Mouse (Mus musculus): ENCODE data around the gene Skp1a.
"Not testable (repeated sequence)": the region's sequence is repeated elsewhere in the genome, so short reads cannot be mapped to it uniquely, and the experiment has no call there.

Gene Skp1a

DNA sequence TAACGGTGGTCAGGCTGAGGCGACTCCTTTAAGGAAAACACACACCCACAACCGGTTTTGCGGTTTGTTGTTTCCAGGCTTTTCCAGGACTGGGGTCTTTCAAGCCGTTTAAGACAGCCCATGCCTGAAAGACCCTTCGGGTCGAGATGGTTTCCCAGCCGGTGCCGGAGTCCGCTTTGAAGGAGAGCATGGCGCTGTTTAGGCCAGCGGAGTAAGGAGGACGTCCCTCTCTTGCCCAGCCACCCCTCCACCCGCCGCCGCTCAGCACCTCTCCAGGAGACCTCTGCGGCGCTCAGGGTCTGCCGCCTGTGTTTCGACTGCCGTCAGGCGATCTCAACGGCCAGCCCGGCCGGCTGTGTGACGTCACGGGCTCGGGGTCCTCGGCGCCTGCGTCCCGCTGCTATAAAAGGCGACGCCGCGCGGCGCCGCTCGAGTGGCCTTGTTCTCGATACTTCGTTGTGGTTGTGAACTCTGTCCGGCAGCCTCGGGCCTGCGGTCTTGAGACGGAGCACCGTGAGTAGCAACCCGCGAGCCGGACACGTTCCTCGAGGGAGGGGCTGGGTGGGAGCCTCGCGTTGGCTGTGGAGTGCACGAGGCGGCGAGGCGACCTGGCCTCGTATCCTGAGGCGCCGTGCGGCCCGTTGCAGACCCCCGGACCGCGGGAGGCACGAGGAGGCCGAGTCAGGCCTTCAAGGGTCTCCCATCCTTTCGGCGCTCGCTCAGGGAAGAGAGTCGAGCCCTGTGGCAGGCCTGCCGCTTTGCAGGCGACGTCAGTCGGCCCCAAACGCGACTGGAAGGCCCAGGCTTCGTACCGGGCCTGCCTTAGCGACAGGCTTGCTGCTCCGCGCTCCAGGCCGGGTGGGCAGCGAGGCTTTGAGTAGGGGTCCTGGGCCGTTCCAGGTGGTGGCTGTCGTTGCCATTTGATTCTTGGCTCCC, at the start of gene Skp1a:
TSS of gene Skp1a (plus strand) at position 390 of the 936 bp plus-strand sequence.
- DNase-seq, result peak; percentile 97 to 98

DNA sequence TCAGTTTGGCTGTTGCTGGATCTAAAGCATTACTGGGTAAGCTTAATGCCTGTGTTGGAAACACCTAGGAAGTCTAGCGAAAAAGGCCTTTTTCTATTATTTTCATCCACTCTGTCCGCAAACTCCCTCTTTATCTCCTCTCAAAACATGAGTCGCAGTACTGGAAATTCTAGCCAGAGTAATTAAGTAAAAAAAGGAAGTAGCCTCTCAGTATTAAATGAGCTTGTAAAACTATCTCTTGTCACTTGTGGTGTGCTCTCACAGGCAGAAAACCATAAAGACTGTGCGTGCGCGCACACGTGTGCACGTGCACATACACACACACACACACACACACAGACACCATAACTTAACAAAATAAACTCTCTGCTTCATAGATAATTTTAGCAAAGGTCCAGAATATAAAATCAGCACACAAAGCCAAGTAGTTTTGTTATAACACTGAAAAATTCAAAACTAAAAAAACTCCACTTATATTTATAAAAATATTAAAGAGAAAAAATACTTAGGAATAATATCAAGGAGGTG, 35.2 kb upstream of the Skp1a start:
- DNase-seq, result not testable (repeated sequence)

DNA sequence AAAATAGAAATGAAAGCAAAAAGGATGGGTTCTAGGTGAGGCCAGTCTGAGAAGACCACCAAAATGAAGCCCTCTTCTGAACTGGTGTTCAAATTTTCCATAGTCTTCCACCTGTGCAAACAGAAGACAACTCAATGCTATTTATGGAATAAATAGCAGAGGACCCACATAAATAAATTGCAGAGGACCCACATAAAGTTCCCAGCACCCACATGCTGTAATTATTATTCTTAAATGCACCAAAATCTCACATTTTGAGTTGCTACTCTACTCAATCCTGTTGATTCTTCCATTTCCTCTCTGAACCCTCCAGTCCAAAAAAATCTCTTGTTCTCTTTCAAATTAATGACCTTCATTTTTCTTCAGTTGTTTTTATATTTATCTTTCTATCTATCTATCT, 17.9 kb upstream of the Skp1a start, which contains the start of gene Olfr1371:
TSS of gene Olfr1371 (minus strand) at position 101 of the 400 bp plus-strand sequence.
- DNase-seq, result no peak

DNA sequence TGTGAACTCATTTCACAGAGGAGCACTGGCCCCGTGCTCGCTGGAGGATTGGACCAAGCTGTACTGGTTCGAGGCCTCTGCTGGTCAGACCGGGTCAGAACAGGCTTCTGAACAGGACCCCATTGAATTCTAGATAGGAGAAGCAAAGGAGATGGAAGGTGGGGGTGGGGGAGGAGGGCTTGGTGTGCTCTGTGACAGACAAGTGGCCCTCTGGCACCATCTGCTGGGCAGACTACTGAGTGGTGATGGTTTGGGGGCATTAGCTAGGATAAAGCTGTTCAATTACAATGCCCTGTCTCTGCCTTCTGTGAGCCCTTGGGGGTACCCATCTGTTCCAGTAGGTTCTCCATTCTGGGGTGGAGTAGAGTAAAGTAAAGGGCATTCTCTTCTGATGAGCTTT, 11.5 kb upstream of the Skp1a start:
- DNase-seq, result peak; percentile 91 to 93

DNA sequence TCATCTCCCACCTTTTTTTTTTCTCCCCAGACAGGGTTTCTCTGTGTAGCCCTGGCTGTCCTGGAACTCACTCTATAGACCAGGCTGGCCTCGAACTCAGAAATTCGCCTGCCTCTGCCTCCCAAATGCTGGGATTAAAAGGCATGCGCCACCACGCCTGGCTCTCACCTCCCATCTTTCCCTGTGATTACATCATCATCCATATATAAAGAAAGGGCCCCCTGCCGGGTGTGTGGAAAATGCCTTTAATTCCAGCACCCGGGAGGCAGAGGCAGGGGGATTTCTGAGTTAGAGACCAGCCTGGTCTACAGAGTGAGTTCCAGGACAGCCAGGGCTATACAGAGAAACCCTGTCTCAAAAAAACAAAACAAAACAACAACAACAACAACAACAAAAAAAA, 9.9 kb upstream of the Skp1a start:
- DNase-seq, result not testable (repeated sequence)

DNA sequence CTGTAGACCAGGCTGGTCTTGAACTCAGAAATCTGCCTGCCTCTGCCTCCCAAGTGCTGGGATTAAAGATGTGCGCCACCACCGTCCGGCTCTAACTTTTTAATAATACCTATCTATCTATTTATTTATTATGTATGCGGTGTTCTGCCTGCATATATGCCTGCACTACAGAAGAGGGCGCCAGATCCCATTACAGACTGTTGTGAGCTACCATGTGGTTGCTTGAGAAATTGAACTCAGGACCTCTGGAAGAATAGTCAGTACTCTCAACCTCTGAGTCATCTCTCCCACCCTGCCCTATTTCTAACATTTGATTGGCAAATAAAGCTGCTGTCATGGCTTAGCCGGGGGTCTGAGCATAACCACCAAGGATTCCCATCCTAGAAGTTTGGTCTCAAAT, 8.9 kb upstream of the Skp1a start:
- DNase-seq, result peak; percentile 11 to 28

DNA sequence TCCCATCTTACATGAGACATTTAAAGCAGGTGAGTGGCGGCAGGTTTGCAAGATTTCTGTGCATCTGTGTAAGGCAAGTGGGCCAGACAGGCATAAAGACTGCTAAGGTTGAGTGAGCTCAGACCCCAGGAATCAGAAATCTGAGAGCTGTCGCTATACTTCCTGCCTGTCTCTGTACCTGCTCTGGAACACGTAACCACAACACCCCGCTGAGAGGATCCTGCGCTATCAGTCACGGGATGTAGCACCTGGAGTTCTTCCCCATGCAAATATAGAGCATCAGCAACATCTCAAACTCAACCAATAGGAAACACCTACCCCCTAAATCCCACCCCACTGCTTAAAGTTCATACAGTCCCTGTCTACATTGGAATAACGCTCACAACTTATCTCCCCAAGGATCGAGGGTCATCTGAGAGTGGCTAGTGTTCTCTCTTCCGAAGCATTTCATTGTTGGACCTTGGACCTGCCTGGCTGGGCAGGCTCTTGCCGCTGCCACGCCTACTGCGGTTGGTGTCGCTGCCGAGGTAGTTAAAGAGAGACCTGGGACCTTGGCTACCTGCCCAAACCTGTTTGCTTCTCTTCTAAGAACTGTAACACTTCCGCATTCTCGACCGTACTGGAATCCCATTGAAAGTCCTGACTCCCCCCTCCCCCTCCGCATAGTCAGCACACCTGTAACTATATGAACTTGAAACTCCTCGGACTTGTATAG, 7.7 kb upstream of the Skp1a start:
- DNase-seq, result peak in 1 of 2 experiments; percentile 13

DNA sequence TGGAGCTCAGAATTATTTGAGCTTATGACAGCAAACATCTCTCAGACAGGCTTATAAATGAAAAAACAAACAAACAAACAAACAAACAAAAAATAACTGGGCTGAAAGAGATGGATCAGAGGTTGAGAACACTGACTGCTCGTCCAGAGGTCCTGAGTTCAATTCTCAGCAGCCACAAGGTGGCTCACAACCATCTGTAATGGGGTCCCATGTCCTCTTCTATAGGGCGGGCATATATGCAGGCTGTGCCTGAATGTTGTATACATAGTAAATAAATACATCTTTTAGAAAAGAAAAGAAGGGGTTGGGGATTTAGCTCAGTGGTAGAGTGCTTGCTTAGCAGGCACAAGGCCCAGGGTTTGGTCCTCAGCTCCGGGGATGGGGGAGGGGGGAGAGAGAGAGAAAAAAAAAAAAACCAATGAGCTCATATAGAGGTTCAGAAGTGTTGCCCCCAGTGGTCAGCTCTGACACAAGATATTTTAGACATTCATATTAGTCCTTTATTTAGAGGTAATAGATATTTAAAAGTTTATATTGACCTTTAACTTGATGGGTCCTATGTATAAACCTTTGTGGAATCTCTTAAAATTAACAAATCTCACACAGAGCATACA, 5.7 kb upstream of the Skp1a start:
- DNase-seq, result no peak

DNA sequence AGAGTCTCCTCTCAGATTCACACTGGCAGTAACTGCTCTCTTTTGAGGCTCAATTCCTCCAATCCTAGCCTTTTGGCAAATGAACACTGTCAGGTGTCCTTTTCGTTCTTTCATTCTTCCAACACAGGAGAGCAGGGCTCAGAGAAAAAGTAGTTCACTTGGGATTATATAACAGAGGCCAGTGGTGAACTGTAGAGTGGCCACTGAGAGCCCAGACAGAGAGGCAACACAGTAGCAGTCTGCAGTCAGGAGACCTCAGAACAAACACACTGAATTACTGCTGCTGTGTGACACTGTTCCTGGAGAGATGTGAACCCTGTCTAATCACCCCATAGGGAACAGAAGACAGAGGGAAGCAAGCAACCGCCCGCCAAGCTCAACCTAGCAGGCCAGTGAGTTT, 4.7 kb upstream of the Skp1a start:
- DNase-seq, result no peak

DNA sequence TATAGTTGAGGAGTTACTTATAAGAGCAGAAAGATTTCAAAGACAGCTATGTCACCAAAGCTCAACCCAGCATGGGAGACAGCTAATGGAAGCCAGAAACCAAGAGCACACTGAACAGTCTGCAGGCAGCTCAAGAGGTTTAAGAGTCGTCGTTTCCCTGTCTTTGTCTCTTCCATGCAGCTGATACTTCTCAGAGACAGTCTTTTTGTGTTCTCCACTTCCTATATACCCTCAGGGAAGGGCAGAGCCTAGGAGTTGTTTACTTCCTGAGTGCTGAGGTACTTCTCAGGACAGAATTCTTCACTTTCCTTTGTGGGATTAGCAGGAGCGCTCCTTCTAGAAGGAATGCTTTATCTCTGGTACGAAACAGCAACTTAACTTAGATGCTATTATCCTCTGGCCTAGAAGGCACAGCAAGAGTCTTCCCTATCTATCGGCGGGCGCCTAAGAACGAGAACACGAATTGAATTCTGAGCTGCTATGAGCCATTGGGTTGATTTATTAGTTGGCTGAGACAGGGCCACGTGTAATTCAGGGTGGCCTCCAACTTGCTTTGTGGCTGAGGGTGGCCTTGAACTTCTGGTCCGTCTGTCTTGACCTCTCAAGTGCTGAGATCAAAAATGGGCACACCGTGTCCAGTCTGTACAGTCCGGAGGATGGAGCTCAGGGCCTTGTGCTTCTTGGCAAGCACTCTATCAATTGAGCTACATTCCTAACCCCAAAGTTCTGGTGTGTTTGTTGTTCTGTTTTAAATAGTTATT, 4.1 kb upstream of the Skp1a start:
- DNase-seq, result no peak

DNA sequence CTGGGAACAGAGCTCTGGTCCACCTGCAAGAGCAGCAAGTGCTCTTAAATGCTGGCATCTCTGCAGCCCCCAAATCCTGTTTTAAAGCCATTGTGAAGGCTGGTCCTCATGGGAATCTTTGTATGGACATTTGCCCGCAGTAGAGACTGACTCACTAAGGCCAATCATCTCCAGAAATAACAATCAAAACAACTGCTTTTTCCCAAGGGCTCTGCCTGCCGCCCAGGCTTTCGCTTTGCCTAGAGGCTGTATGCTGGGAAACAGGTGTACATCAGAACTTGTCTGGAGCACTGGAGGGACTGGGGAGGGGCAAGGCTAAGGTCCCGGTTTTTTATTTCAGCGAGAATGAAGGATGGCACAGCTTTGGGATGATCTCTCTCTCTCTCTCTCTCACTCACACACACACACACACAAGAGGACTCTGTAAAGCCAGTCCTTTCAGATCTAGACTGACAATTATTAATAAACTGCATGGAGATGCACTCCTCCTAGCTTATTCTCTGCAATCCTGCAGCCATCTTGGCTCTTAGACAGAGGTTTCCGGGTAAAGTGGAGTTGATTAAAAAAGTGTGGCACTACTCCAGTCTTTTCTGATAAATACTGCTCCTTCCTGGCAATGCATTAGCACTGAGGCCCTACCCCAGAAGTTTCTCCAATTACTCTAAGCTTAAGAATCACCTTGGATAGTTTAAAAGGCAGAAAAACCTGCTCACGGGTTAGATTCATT, 2.9 kb upstream of the Skp1a start:
- no peak for DNase-seq

DNA sequence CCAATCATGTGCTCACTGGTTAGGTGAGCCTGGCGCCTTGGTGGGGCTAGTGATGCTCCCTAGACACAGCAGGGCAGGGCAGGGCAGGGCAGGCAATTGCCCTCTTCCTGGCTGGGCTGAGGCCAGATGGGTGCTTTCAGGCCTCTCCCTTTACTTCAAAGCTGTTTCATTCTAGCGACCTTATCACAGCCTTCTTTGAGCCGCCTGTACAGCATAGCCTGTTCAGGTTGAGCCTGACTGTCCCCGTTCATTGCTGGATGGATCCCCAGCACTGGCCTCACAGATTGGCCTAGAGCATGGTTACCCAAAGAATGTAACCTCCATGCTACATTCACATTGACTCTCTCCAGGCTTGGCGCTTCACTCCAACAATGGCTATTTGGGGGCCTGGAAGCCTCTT, 1.1 kb upstream of the Skp1a start:
- no peak for DNase-seq

DNA sequence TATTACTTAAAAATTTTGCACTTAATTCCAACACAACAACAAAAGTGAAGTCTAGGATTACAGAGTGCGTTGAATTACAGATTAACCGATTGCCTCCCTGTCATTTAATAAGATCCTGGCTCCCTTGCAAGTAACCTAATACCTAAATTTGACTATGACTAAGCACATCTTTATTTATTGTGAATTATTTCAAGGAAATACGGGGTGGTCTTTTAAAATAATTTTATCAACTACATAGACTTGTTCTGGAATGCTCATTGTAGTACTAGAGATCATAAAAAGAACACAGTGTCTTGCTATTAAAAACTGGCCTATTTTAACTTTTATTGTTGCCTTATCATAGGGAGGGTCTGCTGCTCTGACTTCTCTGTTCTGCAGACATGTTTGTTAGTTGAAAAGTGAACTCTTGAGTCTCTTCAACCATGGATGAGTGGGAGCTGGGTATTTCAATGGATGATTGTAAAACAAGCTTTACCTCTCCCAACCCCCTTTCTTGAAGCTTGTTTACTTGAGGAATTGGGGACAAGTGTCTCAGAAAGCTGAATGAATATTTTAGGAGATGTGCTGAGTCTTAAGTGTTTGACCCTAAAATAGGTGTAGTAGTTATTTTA, 1.4 kb downstream of the Skp1a start:
- no peak for DNase-seq

DNA sequence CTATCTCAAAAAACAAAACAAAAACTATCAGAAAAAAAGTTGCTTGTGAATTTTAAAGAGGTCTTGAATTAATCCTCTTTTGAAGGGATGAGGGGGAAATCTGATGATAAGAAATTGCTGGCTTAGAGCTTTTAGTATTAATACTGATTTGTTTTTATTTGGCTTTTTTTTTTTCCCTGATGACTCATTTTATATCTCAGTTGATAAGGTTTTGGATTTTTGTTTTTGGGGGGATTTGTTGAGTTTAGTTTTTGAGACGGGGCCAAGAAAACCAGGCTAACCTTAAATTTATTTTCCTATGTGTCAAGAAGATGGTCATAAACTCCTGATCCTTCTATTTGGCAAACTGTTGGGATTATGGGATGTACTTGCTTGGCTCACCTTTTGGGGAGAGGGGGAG, 2.1 kb downstream of the Skp1a start:
- DNase-seq, result no peak

DNA sequence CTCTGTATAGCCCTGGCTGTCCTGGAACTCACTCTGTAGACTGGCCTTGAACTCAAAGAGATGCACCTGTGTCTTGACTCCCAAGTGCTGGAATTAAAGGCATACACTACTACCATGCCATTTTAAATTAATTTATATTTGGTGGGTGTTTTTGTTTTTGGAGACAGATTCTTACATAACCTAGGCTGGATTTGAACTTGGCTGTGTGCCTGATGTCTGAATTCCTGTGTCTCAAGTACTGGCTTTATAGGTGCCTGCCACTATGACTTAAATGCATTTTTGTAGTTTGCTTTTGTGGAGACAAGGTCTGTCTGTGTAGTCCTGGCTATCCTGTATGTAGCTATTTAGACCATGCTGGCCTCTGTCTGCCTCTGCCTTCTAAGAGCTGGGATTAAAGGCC, 2.7 kb downstream of the Skp1a start:
- no peak for DNase-seq

DNA sequence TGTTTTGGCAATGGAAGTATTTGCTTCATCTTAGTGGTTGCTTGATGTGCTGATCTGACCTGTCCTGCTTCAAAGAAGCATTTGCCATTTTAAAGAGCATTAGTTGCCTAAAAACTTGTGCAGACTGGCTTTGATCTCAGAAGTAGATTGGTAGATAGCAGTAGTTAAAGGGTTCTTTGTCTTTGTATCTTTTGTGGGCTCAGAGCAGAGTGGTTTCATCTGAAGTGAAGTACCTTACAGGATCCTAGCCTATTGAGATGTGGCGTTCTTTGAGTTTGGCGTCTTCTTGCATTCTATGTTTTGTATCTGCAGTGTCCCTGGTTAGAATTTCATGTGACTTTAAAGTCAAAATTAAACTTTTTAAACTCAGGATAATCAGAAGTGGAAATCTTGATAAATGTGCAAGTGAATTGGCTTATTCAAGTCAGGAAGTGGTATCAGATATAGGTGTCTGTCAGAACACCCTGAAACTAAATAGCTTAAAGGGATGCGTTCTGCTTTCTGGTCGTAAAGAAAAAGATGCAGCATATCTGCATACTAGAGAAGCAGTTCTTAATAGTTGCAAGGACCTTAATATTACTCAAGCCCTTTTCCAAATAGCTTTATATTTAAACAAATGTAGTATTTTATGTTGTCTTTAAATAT, 9.2 kb downstream of the Skp1a start:
- no peak for DNase-seq

DNA sequence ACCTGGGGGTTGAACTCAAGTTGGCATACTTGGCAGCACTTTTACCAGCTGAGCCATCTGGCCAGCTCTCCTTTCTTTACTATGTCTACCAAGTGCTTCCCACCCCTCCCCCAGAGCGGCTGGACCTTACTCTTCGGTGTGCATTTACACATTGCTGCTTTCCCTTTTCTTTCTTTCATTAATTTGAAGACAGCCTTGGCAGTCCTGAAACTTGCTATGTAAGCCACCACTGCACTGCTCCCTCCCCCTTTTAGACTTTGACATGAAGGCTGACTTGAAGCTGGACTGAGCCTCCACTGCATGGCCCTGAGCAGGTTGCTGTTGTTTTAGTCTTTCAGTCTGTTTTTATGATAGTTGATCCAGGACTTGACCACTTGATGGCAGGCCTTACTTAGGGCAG, 17.7 kb downstream of the Skp1a start:
- no peak for DNase-seq

DNA sequence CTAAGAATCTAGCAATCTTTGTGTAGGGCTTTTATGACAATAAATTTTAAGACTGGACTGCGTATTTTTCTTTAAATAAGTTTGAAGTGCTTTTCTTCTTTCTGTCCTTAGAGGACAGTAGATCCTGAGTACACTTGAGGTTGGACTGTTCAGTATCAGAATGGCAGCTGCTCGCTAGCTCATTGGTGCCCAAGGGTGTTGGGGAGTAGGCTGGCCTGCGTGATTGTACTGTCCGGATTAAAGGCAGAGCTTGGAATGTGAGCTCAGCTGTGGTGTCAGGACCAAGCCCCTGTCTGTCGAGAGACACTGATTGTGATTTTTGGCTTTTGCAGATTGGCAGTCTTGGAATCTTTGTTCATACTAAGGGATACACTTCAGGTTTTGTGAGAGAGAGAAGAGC, 20.0 kb downstream of the Skp1a start:
- no peak for DNase-seq

DNA sequence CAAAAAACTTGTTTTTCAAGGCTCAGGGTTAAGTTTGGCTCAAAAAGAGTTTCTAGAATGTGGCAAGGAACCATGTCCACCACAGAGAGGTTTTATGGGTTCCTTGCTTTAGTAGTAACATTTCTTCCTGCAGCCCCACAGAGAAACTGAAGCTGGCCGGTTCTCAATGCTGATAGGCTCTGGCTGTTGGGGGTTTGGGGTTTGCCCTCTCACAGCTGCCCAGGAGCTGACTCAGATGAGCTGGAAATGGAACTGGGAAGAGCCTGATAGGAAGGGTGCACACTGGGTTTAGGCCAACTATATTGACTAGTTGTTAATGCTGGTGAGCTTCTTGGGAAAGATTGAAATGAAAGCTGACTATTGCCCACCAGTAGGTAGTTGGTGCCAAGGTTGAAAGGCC, 20.9 kb downstream of the Skp1a start:
- DNase-seq, result no peak

DNA sequence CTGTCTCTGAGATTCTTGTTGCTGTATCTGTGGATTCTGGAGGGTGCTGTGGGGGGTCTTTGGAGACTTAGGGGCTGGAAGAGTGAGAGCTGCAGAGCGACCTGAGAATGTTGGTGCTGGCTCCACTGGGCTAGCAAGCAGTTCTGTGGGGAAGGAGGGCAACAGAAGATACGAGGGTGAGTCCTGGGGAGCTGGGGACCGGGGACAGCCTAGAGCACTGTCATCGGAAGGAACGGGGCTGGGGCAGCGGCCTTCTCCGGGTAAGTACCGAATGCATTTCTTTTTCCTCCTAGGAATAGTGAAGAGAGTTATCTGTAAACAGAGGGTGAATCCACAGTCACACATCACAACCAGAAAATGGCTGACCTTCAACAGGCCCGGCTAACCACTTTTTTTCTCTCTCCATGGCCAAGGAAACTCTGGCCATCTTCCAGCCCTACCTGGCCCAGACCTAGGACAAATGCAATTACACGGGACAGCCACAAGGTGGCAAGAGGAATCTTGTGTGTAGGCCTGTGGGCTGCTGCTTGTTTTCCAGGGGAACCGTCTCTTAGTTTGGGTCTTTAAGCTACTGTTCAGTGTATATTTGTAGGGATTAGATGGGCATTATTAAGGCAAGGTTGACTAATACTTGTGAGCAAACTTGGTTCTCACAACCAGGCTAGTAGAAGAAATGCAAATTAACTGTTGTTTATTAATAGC, 22.0 kb downstream of the Skp1a start:
- DNase-seq, result peak; percentile 87 to 91

Data from cerebellum, postnatal 10 days (tissue).